Mouse (Mus musculus): ENCODE results near the gene Cep162.

Cep162 gene

DNA sequence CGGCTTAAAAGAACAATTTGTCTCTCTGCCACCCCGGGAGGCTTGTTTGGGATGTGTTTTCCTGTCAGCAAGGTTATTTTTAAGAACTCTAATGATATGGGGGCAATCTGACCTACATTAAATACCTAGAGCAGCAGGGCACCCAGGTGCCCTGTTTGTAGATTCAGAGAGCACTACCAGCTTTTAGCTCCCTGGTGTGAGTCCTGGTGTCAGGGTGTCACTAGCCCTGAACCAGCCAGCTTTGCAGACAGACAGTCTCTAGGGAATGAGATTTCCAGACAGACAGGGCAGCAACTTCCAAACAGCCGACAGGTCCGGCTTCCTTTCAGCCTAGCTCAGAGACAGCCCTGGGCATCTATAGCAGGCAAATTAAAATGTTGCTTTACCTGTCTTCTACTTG lies 92.8 kb downstream of the Cep162 start:
- no peak for DNase-seq (ENCODE audit: low read depth, low spot score)

DNA sequence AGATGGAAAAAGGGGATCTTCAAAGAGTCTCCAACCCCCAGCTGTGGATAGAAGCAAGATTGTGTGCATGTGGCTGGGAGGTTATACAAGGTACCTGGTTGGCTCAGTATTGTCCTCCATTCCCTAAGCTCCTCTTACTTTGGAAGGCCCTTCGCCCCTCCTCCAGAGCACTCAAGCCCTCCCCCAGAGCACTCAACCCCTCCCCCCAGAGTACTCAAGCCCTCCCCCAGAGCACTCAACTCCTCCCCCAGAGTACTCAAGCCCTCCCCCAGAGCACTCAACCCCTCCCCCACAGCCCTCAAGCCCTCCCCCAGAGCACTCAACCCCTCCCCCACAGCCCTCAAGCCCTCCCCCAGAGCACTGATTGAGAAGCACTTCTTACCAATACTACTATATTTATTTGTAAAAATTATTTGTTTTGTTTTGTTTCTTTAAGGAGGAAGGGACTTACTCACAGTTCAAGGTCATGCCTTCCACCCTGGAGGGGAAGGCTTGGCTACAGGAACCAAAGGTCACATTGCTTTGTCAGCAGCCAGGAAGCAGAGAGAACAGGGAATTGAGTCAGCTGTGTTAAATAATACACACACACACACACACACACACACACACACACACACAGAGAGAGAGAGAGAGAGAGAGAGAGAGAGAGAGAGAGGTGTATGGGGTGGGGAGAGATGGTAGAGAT lies 102.6 kb downstream of the Cep162 start:
- DNase-seq (ENCODE audit: low read depth, low spot score), result no peak

DNA sequence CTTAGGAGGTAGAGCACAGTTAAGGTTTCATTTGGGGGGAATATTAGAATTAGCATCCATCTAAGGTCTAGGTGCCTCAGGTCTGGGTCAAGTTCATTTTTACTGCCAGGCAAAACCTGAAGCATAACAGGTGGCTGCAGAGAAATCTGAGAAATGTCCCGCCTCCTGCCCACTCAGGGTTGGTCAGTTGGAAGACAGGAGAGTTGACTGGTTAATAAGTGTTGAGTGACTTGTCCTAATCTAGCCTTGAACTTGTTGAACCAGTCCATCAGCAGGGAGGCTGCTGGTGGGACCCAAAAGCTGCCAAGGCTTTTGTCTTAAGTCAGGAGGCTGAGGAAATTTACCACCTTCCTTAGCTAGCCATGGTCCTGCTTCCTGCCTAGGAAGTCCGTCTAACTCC lies 107.4 kb downstream of the Cep162 start:
- DNase-seq (ENCODE audit: low read depth, low spot score), result no peak

DNA sequence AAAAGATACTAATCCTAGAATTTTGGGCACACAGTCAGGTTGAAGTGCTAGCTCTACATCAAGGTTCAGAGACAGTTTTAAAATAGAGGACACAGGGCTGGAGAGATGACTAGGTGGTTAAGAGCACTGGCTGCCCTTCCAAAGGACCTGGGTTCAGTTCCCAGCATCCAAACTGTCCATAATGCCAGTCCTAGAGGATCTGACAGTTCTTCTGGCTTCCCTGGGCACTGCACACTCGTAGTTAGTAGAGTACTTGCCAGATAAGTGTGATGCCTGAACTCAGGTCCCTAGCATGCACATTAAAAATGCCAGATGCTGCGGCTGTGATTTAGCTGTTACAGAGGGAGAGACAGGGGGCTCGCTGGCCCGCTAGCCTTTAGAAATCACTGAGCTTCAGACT lies 108.9 kb downstream of the Cep162 start:
- DNase-seq (ENCODE audit: low read depth, low spot score), result no peak

DNA sequence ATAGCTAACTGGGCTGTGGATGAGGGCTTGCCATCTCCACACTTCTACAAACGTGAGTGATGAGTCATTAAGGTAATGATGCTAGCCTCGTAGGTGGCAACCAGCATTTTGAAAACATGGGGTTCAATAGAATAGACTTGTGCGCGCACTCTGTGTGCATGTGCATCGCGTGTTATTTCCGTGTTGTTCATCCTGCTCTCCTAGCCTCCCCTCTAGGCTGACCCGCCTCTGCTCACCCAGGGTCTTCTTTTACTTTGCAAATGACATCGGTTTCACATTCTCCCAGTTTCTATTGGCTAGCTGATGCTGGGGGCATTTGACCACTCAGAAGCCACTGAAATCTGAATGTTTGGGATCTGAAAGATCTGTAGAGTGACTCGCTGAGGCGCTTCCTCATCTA lies 109.7 kb downstream of the Cep162 start:
- no peak for DNase-seq (ENCODE audit: low read depth, low spot score)

DNA sequence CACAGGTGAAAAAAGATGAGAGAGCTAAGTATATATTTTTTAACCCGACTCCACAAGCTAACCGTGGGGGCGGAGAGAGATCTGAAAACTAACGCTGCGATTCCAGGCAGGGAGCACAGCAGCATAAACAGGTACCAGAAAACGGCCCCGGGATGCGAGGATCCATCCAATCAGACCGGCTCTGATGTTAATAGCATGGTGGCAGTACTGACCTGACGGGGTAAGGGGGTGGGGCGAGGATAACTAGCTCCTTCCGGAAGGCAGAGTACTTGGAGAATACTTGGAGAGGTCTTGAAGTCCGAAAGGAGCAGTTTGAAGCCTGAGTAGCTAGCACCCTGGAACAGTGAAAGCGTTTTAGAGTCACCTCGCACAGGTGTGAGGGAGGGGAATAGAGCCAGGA lies 110.2 kb downstream of the Cep162 start:
- DNase-seq (ENCODE audit: low read depth, low spot score), result no peak

DNA sequence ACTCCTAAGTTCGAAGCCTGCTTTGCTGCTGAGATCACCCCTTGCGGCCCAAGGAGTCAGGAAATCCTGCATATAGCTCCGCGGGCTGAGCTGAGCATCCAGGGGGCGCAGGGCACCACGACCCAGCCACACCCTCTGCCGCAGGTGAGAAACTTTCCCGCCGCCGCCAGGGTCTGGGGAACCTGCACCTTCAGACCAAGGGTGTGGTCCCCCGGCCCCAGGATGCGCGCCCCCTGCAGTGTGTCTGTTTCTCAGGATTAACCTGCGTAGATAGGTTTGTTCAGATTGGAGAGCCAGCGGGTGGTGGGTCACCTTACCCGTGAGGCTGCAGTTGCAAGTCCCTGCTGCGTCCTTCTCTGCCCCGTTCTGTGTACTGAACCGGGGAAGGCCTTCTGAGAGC lies 110.8 kb downstream of the Cep162 start:
- DNase-seq (ENCODE audit: low read depth, low spot score), result no peak

DNA sequence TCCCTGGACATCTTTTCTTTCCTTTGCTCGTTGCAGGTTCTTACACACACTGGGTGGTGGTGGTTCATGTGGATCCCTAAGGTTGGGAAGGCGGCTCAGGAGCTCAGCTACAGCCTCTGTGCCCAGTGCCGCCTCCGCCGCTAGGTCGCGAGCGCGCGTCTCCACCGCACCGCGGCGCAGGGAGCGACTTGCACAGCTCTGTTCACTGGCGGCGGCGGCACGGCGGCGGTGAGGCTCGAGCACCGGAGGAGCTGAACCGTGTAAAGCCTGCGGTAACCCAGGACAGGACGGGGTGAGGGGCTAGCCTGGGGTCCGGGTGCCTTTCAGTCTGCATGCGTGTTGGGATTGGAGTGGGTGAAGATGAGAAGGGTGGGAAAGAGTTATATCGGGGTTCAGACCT lies 111.2 kb downstream of the Cep162 start, which contains the start of gene Mrap2:
Gene Mrap2, plus strand, starts transcription at position 201 of the 400 bp plus-strand sequence.
- no peak for DNase-seq (ENCODE audit: low read depth, low spot score)

DNA sequence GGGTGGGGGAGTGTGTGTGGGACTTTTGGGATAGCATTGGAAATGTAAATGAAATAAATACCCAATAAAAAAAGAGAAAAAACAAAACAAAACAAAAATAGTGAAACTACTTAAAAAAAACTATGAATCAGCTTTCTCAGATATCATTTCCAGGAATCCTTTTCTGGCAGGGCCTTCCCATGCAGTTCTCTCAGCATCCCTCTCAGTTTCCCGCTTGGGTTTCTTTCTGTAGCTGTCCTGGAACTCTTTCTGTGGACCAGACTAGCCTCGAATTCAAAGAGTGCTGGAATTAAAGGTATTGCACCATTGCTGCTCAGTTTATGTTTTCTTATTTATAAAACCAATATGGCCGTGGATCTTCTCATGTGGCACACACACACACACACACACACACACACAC lies 112.3 kb downstream of the Cep162 start:
- DNase-seq (ENCODE audit: low read depth, low spot score), result no peak

Data from retina, adult 2 months (tissue).